Mouse (Mus musculus): Measurements from ENCODE around the gene Olfr67. TPM values are rescaled to one million over a fixed set of nuclear protein-coding genes. Genes with fewer than 3 reads are reported as not detected.
"Not testable (repeated sequence)": the region's sequence is repeated elsewhere in the genome, so short reads cannot be mapped to it uniquely, and the experiment has no call there.

The Olfr67 gene
- total and polyA plus RNA-seq, 2 experiments = not detected

DNA sequence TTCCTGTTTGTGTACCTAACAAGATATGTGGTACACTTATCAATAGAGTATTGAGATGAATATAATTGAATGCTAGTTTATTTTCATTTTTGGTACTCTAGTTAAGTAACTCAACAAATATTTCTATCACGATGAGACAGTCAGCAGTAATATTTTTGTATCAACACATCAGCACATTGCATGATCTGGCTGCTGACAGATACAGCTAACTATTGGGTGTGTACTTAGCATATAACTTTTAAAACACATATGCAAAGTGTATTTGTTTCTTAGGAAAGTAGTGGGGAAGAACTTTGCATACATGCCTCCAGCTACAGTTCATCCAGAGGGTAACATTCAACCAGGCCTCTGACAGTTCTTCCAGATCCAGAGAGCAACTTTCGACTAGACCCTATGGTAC, 33.0 kb upstream of the Olfr67 start:
- Histone ChIP-seq H3K9ac (ENCODE audit: low read depth, low read length) (no peak overlapping the region), H3K36me3 (ENCODE audit: control insufficient read depth, insufficient read depth, low read length) (no peaks in the 10 kb centered on the region), H3K79me2 (ENCODE audit: control insufficient read depth, insufficient read depth, low read length) (no peaks in the 10 kb centered on the region), H3K27me3 (ENCODE audit: control insufficient read depth, insufficient read depth, low read length) (no peaks in the 10 kb centered on the region), H3K4me1 (ENCODE audit: control insufficient read depth, insufficient read depth, low read length) (no peaks in the 10 kb centered on the region), H3K27ac (replicated peaks; ENCODE audit: insufficient read depth, low read depth, low read length) (no peak overlapping the region), H3K4me3 (ENCODE audit: insufficient read depth, low read depth, low read length) (no peak overlapping the region)
- DNase-seq (ENCODE audit: extremely low read depth, low read depth, low spot score) = no peak
- WGBS = 68% methylated on average over 2 of the region's 2 CpGs
- TF ChIP-seq POLR2A (IDR thresholded peaks at IDR 0.05; ENCODE audit: extremely low read depth, insufficient read depth, low read length) (no peak), CTCF (IDR thresholded peaks at IDR 0.05; ENCODE audit: low read depth, low read length) (no peak)

DNA sequence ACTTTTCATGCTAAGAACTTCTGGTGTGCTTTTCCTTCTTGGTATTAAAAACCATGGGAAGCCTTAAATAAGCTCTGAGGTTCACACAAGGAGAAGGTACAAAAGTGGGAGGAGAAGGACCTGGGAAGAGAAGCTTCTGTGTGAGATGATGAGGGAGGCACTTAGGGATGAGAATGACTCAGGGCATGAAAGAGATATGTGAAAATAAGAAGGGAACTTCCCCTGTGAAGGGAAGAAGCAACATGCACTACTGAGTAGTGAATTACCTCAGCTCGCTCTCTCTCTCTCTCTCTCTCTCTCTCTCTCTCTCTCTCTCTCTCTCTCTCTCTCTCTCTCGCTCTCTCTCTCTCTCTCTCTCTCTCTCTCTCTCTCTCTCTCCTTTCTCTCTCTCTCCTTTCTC, 23.5 kb upstream of the Olfr67 start:
- not testable (repeated sequence) for H3K36me3 ChIP-seq (ENCODE audit: control insufficient read depth, insufficient read depth, low read length); H3K27me3 ChIP-seq (ENCODE audit: control insufficient read depth, insufficient read depth, low read length); H3K9ac ChIP-seq (ENCODE audit: low read depth, low read length); DNase-seq (ENCODE audit: extremely low read depth, low read depth, low spot score); H3K4me1 ChIP-seq (ENCODE audit: control insufficient read depth, insufficient read depth, low read length); H3K4me3 ChIP-seq (ENCODE audit: insufficient read depth, low read depth, low read length); H3K79me2 ChIP-seq (ENCODE audit: control insufficient read depth, insufficient read depth, low read length); H3K27ac ChIP-seq (replicated peaks; ENCODE audit: insufficient read depth, low read depth, low read length)
- WGBS = 35% methylated on average over 2 of the region's 2 CpGs

DNA sequence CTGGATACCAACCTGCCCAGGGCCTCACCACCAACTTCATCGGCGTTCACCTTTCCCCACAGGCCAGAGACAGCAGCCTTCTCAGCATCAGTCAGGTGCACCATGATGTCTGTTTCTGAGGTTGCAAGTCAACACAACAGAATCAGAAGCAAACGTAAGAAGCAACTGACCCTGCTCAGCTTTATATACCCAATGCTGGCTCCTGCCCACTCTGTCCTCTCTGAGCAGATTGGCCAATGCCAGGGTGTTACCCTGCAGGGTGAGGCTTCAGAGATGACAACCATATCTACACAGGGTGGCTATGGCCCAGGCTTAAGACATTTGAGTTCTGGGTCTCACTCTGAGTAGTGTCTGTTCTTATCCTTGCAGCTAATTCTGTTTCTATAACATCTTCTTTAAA, 22.1 kb upstream of the Olfr67 start, which contains the start of gene Hbb-bt:
Hbb-bt (minus strand) TSS at position 231 of the 400 bp plus-strand sequence.
- TF ChIP-seq CTCF (IDR thresholded peaks at IDR 0.05; ENCODE audit: low read depth, low read length) = no peak
- TF ChIP-seq POLR2A (IDR thresholded peaks at IDR 0.05; ENCODE audit: extremely low read depth, insufficient read depth, low read length) = no peak
- no peak within 1 kb of the TSS for H3K27ac ChIP-seq (replicated peaks; ENCODE audit: insufficient read depth, low read depth, low read length)
- no peaks in the 10 kb centered on the region for H3K79me2 ChIP-seq (ENCODE audit: control insufficient read depth, insufficient read depth, low read length)
- H3K4me3 ChIP-seq (ENCODE audit: insufficient read depth, low read depth, low read length) = no peak within 1 kb of the TSS
- no peaks in the 10 kb centered on the region for H3K27me3 ChIP-seq (ENCODE audit: control insufficient read depth, insufficient read depth, low read length)
- H3K4me1 ChIP-seq (ENCODE audit: control insufficient read depth, insufficient read depth, low read length) = no peaks in the 10 kb centered on the region
- 90% methylated on average over 3 of the region's 3 CpGs for WGBS
- no peaks in the 10 kb centered on the region for H3K36me3 ChIP-seq (ENCODE audit: control insufficient read depth, insufficient read depth, low read length)
- H3K9ac ChIP-seq (ENCODE audit: low read depth, low read length) = no peak within 1 kb of the TSS
- no peak for DNase-seq (ENCODE audit: extremely low read depth, low read depth, low spot score)

DNA sequence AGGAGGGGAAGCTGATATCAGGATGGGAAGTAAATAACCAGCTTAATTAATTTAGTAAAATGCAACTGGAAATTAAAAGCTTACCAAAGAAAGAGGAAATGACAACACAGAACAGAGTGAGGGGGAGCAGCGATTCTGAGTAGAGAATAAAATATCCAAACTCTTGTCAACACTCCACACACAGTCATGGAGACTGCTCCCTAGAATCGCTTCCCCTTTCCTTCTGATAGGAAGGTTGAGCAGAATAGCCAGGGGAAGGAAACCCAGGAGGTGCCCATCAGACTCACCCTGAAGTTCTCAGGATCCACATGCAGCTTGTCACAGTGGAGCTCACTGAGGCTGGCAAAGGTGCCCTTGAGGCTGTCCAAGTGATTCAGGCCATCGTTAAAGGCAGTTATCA, 21.5 kb upstream of the Olfr67 start:
- WGBS = no CpG with 5 or more reads among the region's 3 CpGs
- not testable (repeated sequence) for H3K36me3 ChIP-seq (ENCODE audit: control insufficient read depth, insufficient read depth, low read length); H3K4me3 ChIP-seq (ENCODE audit: insufficient read depth, low read depth, low read length); H3K4me1 ChIP-seq (ENCODE audit: control insufficient read depth, insufficient read depth, low read length); H3K27me3 ChIP-seq (ENCODE audit: control insufficient read depth, insufficient read depth, low read length); H3K27ac ChIP-seq (replicated peaks; ENCODE audit: insufficient read depth, low read depth, low read length); H3K79me2 ChIP-seq (ENCODE audit: control insufficient read depth, insufficient read depth, low read length); DNase-seq (ENCODE audit: extremely low read depth, low read depth, low spot score); H3K9ac ChIP-seq (ENCODE audit: low read depth, low read length)

DNA sequence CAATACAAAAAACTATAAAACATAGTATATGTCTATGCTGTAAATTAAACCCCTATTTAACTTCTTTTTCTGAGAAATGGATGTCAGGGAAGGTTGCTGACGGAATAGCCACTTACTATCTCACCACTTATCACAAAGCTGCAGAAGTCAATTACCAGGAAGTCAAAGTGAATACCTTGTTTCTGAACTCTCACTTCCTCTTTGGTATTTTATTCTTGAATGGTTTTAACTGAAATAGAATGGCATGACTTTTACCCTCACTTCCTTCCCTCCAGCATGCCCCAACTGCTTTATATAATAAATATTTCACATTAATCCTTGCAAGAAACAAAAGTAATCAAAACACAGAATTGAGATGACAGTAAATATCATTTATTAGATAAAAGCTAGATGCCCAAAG, 20.6 kb upstream of the Olfr67 start:
- WGBS = 43% methylated on average over 1 of the region's 1 CpGs
- no peaks in the 10 kb centered on the region for H3K36me3 ChIP-seq (ENCODE audit: control insufficient read depth, insufficient read depth, low read length)
- H3K27ac ChIP-seq (replicated peaks; ENCODE audit: insufficient read depth, low read depth, low read length) = no peak overlapping the region
- no peaks in the 10 kb centered on the region for H3K4me1 ChIP-seq (ENCODE audit: control insufficient read depth, insufficient read depth, low read length)
- H3K9ac ChIP-seq (ENCODE audit: low read depth, low read length) = no peak overlapping the region
- H3K27me3 ChIP-seq (ENCODE audit: control insufficient read depth, insufficient read depth, low read length) = no peaks in the 10 kb centered on the region
- no peak overlapping the region for H3K4me3 ChIP-seq (ENCODE audit: insufficient read depth, low read depth, low read length)
- no peak for DNase-seq (ENCODE audit: extremely low read depth, low read depth, low spot score)
- TF ChIP-seq CTCF (IDR thresholded peaks at IDR 0.05; ENCODE audit: low read depth, low read length) (no peak), POLR2A (IDR thresholded peaks at IDR 0.05; ENCODE audit: extremely low read depth, insufficient read depth, low read length) (no peak)
- H3K79me2 ChIP-seq (ENCODE audit: control insufficient read depth, insufficient read depth, low read length) = no peaks in the 10 kb centered on the region

DNA sequence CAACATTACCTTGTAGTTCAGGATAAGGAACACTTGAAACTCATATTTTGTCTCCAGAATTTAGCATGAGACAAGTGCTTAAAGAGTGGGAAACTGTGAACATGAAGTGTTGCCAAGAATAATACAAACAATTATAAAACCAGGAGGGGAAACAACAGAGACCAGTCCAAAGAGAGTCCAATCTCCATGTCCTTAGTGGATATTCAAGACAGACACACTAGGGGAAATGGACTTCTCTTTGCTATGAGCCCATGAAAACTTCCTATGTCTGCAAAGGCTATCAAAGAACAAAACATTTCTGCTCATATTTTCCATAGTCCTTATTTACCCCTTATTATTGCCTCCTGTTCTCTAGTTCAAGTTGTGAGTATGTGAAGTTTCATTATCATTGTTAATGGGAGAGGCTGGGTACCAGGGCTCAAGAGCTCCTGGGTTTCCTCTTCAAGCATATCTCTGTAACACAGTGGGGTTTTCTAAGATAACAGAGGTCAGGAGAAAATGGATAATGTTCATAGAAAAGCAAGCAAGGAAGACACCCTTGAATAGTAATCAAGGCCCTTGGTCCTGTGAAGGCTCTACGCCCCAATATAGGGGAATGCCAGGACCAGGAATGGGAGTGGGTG, 19.7 kb upstream of the Olfr67 start:
- 83% methylated on average over 1 of the region's 1 CpGs for WGBS
- no peaks in the 10 kb centered on the region for H3K27me3 ChIP-seq (ENCODE audit: control insufficient read depth, insufficient read depth, low read length)
- TF ChIP-seq CTCF (IDR thresholded peaks at IDR 0.05; ENCODE audit: low read depth, low read length) = no peak
- no peak for TF ChIP-seq POLR2A (IDR thresholded peaks at IDR 0.05; ENCODE audit: extremely low read depth, insufficient read depth, low read length)
- H3K27ac ChIP-seq (replicated peaks; ENCODE audit: insufficient read depth, low read depth, low read length) = no peak overlapping the region
- H3K36me3 ChIP-seq (ENCODE audit: control insufficient read depth, insufficient read depth, low read length) = no peaks in the 10 kb centered on the region
- no peak overlapping the region for H3K4me3 ChIP-seq (ENCODE audit: insufficient read depth, low read depth, low read length)
- no peak overlapping the region for H3K9ac ChIP-seq (ENCODE audit: low read depth, low read length)
- no peaks in the 10 kb centered on the region for H3K4me1 ChIP-seq (ENCODE audit: control insufficient read depth, insufficient read depth, low read length)
- no peaks in the 10 kb centered on the region for H3K79me2 ChIP-seq (ENCODE audit: control insufficient read depth, insufficient read depth, low read length)
- no peak for DNase-seq (ENCODE audit: extremely low read depth, low read depth, low spot score)

All from liver, adult 2 months (tissue).